Mouse (Mus musculus): ENCODE results near the gene Mrps12. TPM values are rescaled to one million over a fixed set of nuclear protein-coding genes. Genes with fewer than 3 reads are reported as not detected.

Mrps12 gene
- 121 and 126 TPM in 2 replicates for polyA plus RNA-seq (2012; rRNA removed; ENCODE audit: low replicate concordance)

DNA sequence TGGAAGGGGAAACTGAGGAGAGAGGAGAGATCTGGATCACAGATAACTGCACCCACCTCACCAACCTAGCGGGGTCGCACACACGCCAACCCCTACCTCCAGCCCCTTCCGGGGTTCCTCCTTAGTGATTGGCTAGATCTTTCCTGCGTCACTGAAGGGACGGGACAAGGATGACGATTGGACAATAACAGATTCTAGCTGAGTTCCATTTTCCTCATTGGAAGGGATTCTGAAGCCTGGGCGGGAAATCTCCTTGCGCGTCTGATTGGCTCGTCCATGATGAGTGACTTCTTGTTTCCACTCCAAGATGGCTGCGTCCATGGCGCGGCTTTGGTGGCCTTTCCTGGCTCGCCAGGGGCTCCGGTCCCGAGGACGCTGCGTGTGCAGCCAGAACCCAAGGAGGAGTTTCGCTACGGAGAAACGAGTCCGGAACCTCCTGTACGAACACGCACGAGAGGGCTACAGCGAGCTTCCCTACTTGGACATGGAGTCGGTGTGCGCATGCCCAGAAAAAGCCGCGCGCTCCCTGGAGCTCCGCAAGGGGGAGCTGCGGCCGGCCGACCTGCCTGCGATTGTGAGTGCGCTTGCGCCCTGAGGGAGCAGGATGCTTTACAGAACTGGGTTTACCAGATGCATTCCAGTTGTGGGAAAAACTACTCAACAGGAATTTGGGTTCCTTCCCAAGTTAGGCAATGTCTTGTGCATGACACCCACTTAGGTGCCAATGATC lies at the start of gene Mrps12, which contains the start of gene Sars2:
Gene Mrps12 (minus strand): TSS at position 112 of the 730 bp plus-strand sequence.
Gene Sars2 (plus strand): TSS at position 284 of the 730 bp plus-strand sequence.

DNA sequence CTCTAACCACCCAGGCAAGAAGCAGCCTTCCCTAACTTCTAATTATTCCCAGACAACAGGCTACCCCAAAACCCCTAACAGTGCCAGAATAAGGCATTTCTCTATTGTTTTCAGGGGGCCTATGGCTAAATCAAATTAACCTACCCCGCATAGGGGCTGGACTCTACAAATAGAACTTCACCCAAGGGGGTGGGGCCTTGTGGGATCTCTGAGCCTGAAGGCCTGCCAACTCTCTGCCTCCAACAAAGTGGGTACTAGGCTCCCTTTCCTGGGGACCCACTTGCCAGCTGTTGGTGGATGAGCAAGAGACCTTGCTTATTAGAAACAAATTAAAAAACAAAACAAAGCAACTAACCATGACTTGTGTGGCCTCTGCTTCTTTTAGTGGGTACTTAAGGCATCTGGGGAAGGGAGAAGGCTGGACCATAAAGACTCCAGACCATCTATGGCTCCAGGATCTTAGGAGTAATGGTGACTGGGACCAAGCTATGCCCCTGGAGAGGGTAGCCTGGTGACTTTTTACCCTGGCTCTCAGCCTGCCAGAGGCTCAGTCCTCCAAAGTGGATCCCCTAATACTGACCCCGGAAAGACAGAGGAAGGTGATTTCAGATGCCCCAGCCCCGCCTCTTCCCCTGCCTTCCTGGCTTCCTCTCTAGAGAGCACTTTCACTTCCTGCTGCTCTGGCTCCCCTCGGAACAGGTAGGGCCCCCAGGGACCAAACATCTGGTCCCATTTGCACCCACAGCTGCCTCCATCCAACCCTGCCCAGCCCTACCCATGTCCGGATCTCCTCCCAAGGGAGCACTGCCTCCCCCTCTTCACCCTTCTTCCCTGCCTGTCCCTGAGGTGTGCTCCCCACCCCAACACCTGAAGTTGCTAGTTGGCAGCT lies 46.9 kb upstream of the Mrps12 start, which contains the start of gene Rinl:
Gene Rinl (plus strand): TSS at position 663 of the 889 bp plus-strand sequence.

DNA sequence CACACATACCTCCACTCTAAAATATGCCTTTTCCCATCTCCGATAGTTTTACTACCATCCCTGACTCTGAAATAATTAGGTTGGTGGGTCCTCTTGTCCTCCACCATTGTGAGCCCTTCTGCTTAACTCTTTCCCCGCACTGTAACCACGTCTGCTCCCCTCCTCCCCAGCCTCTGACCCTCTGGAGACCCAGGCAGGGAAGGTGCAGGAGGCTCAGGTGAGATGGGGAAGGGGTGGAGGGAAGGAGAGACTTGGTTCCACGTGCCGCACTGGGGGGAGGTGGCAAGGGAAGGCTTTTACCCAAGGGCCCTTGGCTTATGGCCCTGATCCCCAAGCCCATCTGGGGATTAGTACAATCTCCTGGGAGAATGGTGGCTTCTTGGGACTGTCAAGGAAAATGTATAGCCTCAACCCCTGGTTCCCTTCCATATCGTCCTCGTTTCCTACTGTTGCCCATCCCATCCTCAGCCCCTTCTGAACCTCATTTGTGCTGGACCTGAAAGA lies 25.9 kb upstream of the Mrps12 start, which contains the start of gene Nfkbib:
Gene Nfkbib (minus strand): TSS at position 51 of the 504 bp plus-strand sequence.

DNA sequence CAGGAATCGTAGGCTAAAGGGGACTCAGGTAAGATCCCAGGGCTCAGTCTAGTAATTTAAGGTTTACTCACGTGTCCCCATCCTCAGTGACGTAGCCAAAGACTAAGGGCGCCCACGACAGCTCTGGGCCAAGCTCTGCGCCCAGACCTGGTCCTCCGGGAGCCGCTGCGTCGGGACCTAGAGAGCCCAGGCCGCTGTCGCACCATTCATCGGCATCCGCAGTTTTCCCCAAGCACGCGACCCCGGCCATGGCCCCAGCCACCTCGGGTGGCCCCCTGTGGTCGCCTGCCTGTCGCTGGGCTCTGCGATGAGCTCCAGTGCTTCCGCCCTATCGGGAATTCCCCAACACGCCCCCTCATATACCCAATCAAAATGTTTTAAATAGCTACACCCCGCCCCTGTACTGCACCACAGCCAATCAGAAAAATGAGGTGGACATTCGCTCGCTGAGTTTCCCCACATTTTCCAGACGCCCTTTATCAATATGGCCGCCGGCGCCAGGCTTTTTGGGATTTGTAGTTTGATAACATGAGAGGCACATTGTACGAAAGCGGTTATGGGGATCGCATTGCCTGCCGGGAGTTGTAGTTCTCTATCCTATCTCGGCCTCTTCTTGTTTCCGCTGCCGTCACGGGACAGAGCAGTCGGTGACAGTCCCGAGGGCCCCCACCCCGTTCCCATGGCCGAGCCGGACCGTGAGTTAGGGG lies 24.7 kb upstream of the Mrps12 start, which contains the start of gene Sirt2:
Gene Sirt2 (plus strand): TSS at position 563 of the 707 bp plus-strand sequence.

DNA sequence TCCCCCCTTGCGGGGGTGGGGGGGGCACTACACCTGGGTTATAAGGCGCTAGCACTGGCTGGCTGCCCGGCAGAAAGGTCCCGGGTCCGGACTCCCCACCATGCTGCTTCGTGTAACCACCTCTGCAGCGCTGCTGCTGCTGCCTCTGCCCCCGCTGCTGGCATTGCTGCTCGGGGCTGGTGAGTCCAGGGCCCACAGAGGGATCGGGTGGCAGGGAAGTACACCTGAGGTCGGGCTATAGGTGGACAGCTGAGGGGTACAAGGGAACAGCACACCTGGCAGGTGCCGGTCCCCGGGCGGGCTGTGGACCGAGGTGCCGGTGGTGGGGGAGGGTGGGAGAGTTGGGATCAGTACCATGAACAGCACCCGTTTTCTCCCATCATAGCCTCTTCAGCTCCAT lies 14.5 kb upstream of the Mrps12 start, which contains the start of gene Ccer2:
Gene Ccer2 (plus strand): TSS at position 96 of the 400 bp plus-strand sequence.

DNA sequence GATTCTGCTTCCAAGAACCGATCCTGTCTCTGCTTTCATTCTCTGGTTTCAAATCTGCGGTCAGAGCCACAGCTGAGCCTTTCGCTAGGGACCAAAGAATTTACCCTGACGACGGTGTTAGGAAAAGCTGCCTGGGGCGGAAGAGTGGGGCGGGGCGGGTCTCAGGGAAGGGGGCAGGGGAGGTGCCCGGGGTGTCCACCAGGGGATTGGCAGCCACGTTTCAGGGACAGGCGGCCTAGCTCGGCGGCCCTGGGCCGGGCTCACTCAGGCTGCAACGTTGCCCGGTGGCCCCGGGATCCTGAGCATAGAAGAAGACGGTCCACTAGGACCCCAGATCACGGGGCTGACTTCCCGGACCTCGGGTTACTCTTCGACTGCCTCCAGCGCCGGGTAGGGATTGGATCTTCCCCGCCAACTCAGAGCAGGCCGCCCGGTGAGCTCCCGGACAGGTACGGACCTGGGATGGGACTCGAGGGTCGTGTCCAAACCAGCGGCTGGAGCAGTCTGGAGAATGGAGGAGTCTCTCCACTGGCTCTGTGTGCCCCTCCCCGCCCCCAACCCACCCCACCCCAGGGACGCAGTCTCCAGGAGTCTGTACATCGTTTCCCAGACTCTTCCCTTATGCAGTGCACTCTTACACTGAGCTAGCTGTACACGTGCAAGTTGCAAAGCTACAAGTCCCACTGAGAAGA lies 24.9 kb downstream of the Mrps12 start, which contains the start of gene Fbxo17:
Gene Fbxo17 (plus strand): TSS at position 215 of the 692 bp plus-strand sequence.

DNA sequence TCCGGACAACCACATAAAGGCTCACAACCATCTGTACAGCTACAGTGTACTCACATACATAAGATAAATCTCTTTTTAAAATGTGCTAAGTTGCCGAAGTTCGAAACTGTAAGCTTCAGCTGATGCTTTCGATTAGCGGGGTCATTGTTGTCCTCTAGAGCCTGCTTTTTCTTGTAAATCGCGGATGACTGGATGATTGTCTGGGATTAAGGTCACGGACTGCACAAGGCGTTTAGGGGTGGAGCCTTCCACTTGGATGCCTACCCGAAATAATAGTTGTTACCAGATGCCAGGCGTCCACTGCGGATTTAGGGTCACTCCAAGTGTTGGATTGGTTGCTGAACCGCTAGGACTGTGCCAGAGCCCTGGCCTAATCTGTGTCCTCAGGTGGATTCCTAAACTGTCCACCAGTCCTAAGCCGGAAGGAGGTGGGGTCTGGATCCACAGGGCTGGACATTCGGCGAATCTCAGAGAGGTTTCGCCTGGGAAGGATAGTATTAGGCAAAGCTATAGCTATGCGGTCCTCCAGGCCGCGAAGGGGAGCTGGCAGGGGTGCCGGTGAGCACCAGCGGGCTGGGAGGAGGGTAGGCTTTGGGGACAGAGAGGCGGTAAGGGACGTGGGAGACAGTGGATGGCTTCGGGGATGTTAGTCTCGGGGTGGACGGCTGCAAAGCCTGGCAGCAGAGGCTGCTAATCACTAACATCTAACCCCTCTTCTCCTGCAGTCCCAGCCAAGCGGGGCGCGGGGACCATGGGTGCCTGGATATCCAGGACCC lies 48.9 kb downstream of the Mrps12 start, which contains the start of gene Fbxo27:
Gene Fbxo27 (plus strand): TSS at position 305 of the 776 bp plus-strand sequence.

Other genes with a start within 250 kb of the Mrps12 start
- not detected in 2 replicates for gene Ifnl2, start 231.4 kb downstream of the Mrps12 start, polyA plus RNA-seq (2012; rRNA removed; ENCODE audit: low replicate concordance)
- not detected in 2 replicates for gene Ifnl3, start 219.0 kb downstream of the Mrps12 start, polyA plus RNA-seq (2012; rRNA removed; ENCODE audit: low replicate concordance)
- 17.4 and 5,492 TPM in 2 replicates for gene Sycn, start 200.9 kb downstream of the Mrps12 start, polyA plus RNA-seq (2012; rRNA removed; ENCODE audit: low replicate concordance)
- 0.26 and 3.6 TPM in 2 replicates for gene Nccrp1, start 194.6 kb downstream of the Mrps12 start, polyA plus RNA-seq (2012; rRNA removed; ENCODE audit: low replicate concordance)
- 60.8 and 63.0 TPM in 2 replicates for gene Samd4b, start 143.7 kb downstream of the Mrps12 start, polyA plus RNA-seq (2012; rRNA removed; ENCODE audit: low replicate concordance)
- 72.4 and 92.7 TPM in 2 replicates for gene Pak4, start 143.6 kb downstream of the Mrps12 start, polyA plus RNA-seq (2012; rRNA removed; ENCODE audit: low replicate concordance)
- 0.05 TPM in 1 of 2 replicates, not detected in the other for gene Acp7, start 110.5 kb downstream of the Mrps12 start, polyA plus RNA-seq (2012; rRNA removed; ENCODE audit: low replicate concordance)
- gene Fbxo27, start 49.0 kb downstream of the Mrps12 start, polyA plus RNA-seq (2012; rRNA removed; ENCODE audit: low replicate concordance) = 1.2 and 1.3 TPM in 2 replicates
- 1.2 and 2.9 TPM in 2 replicates for gene Fbxo17, start 25.0 kb downstream of the Mrps12 start, polyA plus RNA-seq (2012; rRNA removed; ENCODE audit: low replicate concordance)
- gene Sars2, start 172 bp upstream of the Mrps12 start, polyA plus RNA-seq (2012; rRNA removed; ENCODE audit: low replicate concordance) = 26.1 and 35.4 TPM in 2 replicates
- gene Ccer2, start 14.4 kb upstream of the Mrps12 start, polyA plus RNA-seq (2012; rRNA removed; ENCODE audit: low replicate concordance) = not detected in 2 replicates
- gene Sirt2, start 24.9 kb upstream of the Mrps12 start, polyA plus RNA-seq (2012; rRNA removed; ENCODE audit: low replicate concordance) = 28.7 and 28.8 TPM in 2 replicates
- 85.4 and 139 TPM in 2 replicates for gene Nfkbib, start 25.7 kb upstream of the Mrps12 start, polyA plus RNA-seq (2012; rRNA removed; ENCODE audit: low replicate concordance)
- 2.5 and 4.3 TPM in 2 replicates for gene Rinl, start 47.1 kb upstream of the Mrps12 start, polyA plus RNA-seq (2012; rRNA removed; ENCODE audit: low replicate concordance)
- 78.1 and 84.5 TPM in 2 replicates for gene Hnrnpl, start 66.7 kb upstream of the Mrps12 start, polyA plus RNA-seq (2012; rRNA removed; ENCODE audit: low replicate concordance)
- 266 and 315 TPM in 2 replicates for gene Ech1, start 83.4 kb upstream of the Mrps12 start, polyA plus RNA-seq (2012; rRNA removed; ENCODE audit: low replicate concordance)
- 2,214 and 3,102 TPM in 2 replicates for gene Lgals4, start 92.0 kb upstream of the Mrps12 start, polyA plus RNA-seq (2012; rRNA removed; ENCODE audit: low replicate concordance)
- gene Lgals7, start 122.0 kb upstream of the Mrps12 start, polyA plus RNA-seq (2012; rRNA removed; ENCODE audit: low replicate concordance) = 0.83 and 1.7 TPM in 2 replicates
- 0.06 and 0.21 TPM in 2 replicates for gene Capn12, start 139.6 kb upstream of the Mrps12 start, polyA plus RNA-seq (2012; rRNA removed; ENCODE audit: low replicate concordance)
- 595 and 810 TPM in 2 replicates for gene Actn4, start 220.5 kb upstream of the Mrps12 start, polyA plus RNA-seq (2012; rRNA removed; ENCODE audit: low replicate concordance)
- 105 and 141 TPM in 2 replicates for gene Eif3k, start 240.0 kb upstream of the Mrps12 start, polyA plus RNA-seq (2012; rRNA removed; ENCODE audit: low replicate concordance)
- 8.1 and 21.6 TPM in 2 replicates for gene Map4k1, start 240.2 kb upstream of the Mrps12 start, polyA plus RNA-seq (2012; rRNA removed; ENCODE audit: low replicate concordance)

Measured in duodenum, adult 2 months (tissue).